Mouse (Mus musculus) CD8-positive naive resting alpha-beta T cell, adult 2 months (primary cell): ENCODE measurements around the gene Sytl4.
A peak's percentile ranks its signal among the peaks of the same experiment; 100 is the strongest.

Experiments
- DNase-seq, 2 experiments: peaks; one replicate each; pipeline ENCODE4 v3.0.0; 2022; ENCODE audit warnings: low read depth in 2 of 2, low spot score in 2 of 2

Sytl4 gene

DNA sequence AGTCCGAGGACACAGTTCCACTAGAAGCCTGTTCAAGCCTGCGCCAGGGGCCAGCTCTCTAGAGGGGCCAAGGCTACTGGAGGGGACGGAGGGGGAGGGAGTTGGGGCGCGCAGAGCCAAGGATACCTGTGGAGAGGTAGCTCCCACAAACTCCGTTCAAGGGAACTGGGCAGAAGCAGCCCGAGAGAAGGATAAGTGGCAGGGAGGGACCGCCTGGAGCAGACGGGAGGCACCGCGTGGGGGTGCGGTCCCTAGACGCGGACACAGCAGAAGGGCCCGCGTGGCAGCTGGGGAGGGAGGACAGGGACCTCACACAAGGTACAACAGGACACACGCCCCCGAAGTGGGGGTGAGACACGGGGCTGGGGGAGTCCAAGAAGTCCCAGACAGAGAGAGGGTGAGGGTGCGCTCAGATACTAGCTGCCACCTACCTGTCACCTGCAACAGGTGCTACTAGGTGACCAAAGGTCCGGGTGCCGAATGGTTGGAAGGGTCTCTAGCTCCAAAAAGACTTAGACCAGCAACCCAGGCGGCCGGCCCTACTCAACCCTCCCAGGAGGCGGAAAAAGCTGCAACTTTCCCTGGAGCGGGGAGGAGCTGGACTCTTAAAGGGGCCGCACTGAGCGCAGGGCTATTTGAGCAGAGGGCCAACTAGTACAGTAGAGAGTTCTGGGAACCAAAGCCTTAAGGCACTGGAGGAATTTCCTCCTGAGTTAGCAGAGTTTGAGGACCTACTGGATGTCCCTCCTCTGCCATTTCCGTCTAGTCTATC lies at the start of gene Sytl4:
Gene Sytl4 (minus strand): TSS at position 582 of the 772 bp plus-strand sequence.
- DNase-seq: no peak

DNA sequence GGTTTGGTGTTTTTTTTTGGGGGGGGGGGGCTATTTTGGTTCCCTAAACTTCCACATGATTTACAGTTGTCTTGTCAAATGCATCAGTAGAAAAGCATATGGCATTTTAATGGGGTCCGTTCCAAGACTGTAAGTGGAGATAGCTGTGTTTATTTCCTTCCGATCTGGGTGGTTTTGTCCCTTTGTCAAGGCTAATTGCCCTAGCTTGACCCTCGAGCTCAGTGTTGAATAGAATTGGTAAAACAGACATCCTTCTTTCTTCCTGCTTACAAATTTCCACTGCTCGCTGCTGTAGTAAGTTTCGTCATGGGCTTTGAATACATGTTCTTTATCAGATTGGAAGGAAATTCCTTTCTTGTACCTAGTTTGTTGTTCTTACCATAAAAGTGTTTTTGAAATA lies 39.1 kb upstream of the Sytl4 start:
- no peak for DNase-seq

GRCm38 (mm10) chrX:134019005-134019404 lies 37.4 kb upstream of the Sytl4 start:
- DNase-seq: peak; percentile 17 to 32

DNA sequence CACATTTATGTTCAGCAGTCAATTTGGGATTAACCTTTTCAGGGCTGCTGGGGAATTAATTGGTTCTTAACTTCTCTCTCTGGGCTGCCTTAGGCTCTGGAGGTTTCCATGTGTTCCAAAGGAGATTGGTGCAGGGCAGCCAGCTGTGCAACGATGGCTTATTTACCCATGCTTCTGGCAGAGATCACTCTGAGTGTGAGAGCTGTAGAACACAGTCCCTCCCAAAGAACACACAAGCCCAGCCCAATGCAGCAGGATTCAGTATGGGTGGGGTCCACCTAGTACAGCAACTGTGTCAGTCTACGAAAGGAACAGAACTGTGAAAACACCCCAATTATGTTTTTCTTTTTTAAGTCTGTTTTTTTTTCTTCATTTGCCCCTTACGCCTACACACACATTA lies 14.3 kb upstream of the Sytl4 start:
- no peak for DNase-seq

DNA sequence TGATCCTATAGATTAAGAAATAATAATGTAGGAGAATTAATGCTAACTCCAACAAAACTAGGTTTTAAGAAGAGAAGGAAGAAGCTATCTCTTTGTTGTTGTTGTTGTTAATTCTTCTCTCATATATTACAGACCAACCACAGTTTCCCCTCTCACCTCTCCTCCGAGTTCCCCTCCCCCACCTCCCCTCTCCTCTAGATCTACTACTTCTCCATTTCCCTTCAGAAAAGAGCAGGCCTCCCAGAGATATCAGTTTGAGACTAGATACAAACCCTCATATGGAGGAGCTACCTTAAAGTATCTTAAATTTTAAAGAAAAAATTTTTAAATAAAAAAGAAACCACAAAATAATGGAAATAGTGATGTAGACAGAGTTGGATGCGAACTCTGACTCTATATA lies 17.0 kb downstream of the Sytl4 start:
- DNase-seq: no peak

DNA sequence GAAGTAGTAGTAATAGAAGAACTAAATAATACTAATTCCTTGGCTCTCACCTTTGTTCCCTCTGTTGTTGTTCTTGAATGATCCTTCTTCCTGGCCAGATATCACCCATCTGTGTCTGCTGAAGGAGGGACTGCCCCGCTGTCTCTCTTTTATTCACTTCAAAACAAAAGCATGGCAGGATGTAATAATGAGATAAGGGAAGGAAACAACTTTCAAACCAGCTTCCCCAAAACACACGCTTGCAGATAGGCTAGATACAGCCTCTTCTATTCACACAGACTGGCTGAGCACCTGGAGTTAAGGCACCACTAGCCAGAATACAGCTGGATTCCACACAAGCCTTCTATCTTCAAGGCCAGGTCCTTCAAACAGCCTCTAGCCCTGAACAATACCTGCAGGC lies 21.0 kb downstream of the Sytl4 start:
- DNase-seq: no peak

DNA sequence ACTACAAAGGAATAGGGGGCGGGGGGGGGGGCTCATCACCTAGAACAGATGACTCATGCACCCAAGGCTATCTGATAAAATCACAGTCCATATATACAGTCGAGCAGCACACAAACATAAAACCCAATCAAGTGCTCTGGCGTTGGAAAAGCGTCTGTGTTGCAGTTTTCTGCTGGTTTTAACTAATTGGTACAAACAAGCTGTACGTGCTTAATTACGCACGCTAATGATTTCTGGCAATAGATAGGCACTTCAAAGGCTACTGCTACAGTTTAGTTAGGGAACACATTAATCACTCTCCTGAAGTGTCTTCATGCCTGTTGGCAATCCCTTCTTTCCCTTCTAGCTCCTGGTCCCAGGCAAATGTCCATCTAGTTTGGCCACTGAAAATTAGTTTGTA lies 27.0 kb downstream of the Sytl4 start:
- no peak for DNase-seq

GRCm38 (mm10) chrX:133947427-133947826 lies 34.2 kb downstream of the Sytl4 start:
- DNase-seq: peak; percentile 1 to 4

- DNase-seq: no peak
Measured at GRCm38 (mm10) chrX:133939561-133939960, 42.1 kb downstream of the Sytl4 start.

GRCm38 (mm10) chrX:133936605-133937225 lies 44.9 kb downstream of the Sytl4 start:
- no peak for DNase-seq

- DNase-seq: no peak
Measured at GRCm38 (mm10) chrX:133931302-133932013, 50.2 kb downstream of the Sytl4 start.

DNA sequence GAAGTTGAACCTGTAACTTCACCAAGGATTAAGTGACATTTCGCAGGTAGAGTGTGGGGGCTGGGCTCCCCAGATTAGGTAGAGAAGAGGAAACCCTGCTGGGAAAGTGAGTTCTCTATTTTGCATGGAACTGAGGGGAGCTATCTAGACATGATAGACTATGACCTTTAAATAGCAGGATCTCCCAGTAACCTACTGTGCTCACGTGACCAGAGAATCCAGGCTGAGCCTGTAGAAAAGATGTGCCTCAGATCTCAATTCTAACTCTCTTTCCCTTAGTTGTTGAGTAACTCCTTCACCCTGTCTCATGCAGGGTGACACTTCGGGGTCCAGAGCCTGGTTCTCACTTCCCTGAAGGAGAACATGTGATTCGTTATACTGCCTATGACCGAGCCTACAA lies 54.9 kb downstream of the Sytl4 start:
- DNase-seq: no peak

DNA sequence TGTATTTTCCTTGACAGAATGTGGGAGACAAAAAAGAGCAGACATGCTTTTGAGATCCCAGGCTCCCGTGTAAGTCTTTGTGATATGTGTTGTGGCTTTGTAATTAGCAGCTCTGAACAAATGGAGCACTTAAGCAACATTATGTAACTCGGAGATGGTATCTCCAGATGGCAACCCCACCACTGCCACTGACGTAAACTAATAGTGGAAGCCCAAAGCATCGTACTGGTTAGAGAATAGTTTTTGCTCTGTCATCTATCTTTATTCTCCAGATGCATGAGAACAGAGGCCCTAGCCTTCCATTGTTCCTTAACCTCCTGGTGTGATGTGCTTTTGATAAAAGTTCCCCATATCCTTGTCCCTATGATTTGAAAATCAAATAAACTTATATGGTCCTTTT lies 60.4 kb downstream of the Sytl4 start:
- DNase-seq: no peak

DNA sequence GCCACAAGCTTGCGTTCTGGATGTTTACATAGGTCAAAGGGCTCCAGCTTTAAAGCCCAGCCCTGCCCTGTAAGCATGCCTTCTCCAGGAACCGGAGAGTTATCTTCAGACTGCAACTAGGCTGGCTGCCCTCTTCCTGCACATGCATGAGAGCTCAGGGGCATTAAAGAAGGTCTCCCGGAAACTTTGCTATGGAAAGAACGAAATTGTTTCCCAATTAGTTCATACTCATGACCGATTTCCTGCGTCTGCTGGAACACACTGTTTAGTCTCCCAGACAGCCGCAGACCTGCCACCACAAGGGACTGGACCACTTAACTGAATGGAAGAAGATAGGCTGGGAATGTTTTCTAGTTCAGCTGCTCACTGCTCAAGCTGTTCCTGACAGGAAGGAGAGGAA lies 67.4 kb downstream of the Sytl4 start:
- DNase-seq: no peak

GRCm38 (mm10) chrX:133913006-133913405 lies 68.6 kb downstream of the Sytl4 start:
- DNase-seq: no peak

GRCm38 (mm10) chrX:133911397-133912103 lies 70.1 kb downstream of the Sytl4 start:
- DNase-seq: no peak

DNA sequence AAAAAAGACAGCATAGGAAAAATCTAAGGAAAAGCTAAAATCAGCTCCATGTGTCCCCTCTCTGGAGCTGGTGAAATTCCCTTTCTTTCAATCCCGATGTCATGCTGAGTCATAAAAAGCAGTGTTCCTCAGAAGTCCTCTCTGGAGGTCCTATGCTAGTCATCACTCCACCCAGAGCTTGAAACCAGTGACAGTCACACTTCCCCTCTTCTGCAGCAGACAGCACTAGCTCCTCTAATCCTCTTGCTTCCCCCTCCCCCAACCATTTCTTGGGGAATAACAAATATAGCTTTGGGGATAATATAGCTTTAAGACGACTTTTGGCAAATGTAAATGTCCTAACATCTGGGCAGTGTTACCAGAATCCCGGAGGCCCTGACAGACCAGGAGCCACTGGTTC lies 73.4 kb downstream of the Sytl4 start, which contains the start of gene Srpx2:
Gene Srpx2 (plus strand): TSS at position 166 of the 400 bp plus-strand sequence.
- no peak for DNase-seq

DNA sequence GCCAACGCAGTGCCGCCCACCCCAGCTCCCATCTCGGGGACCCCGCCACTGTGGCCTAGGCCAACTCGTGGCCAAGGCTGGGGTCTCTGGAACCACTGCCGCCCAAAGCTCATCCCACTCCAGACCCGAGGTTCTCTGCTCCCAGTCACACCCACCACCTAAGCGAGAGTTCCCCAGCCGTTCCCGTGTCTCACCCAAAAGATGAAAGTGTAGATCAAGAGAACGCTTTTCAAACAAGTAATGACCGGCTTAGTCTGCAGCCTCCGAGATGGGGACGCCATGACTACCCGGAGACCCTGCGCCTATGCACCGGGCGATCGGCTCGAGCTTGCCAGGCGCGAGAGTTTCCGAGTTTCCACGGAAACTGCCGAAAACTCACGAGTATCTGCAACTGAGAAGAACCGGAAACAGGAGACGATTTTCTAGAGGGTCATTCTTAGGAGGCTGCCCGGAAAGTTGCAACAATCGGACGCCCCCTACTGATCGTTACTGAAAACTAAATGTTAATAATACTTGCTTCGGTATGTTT lies 83.5 kb downstream of the Sytl4 start, which contains the start of gene Tspan6:
Gene Tspan6 (minus strand): TSS at position 416 of the 529 bp plus-strand sequence.
- DNase-seq: peak; percentile 55 to 69

- no peak for DNase-seq
Measured at GRCm38 (mm10) chrX:133888111-133888510, 93.5 kb downstream of the Sytl4 start.

DNA sequence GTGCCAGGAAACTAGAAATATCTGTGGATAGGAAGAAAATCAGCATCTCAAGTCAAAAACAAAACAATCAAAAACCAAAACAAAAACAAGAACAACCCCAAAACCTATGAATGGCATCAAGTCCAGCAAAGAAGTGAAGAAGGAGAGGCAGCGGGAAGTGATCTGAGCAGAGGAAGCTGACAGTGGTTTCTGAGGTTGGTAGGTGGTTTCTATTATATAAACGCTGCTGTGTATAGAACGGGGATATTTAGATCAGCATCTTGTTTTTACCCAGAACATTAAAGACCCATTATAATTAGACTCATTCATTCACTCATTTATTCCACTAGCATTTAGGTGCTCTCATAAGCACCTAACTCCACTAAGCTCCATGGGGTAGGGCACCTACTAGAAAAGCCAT lies 94.3 kb downstream of the Sytl4 start:
- no peak for DNase-seq
